Mouse (Mus musculus) hindbrain, embryonic 10.5 days (tissue): Measurements from ENCODE around the gene Irf5. TPM values are rescaled to one million over a fixed set of nuclear protein-coding genes. Genes with fewer than 3 reads are reported as not detected.
"Not testable (repeated sequence)": the region's sequence is repeated elsewhere in the genome, so short reads cannot be mapped to it uniquely, and the experiment has no call there.

Source experiments
- DNase-seq: peaks from one replicate; pipeline ENCODE4 v3.0.0-alpha.2; 2017; ENCODE audit warnings: low spot score
- H3K27ac ChIP-seq: fragments of 300-500 bp; sonication (generic); 2 replicates; pipeline ENCODE4 v1.5.1; 2016; ENCODE audit warnings: mild to moderate bottlenecking, moderate library complexity
- H3K27me3 ChIP-seq: fragments of 300-500 bp; sonication (generic); 2 replicates; pipeline ENCODE4 v1.6.1; 2016; ENCODE audit warnings: mild to moderate bottlenecking; ENCODE audit not compliant: poor library complexity, insufficient read depth, severe bottlenecking
- H3K36me3 ChIP-seq: fragments of 300-500 bp; sonication (generic); 2 replicates; pipeline ENCODE4 v1.6.1; 2016; ENCODE audit warnings: mild to moderate bottlenecking, moderate library complexity
- H3K4me1 ChIP-seq: fragments of 300-500 bp; sonication (generic); replicated peaks from 2 replicates; pipeline ENCODE4 v1.6.1; 2016; ENCODE audit warnings: mild to moderate bottlenecking
- H3K4me3 ChIP-seq: fragments of 300-500 bp; sonication (generic); 2 replicates; pipeline ENCODE4 v1.5.1; 2016; ENCODE audit warnings: mild to moderate bottlenecking, moderate library complexity
- H3K9me3 ChIP-seq: fragments of 300-500 bp; sonication (generic); 2 replicates; pipeline ENCODE4 v1.6.1; 2016; ENCODE audit warnings: mild to moderate bottlenecking, moderate library complexity
- WGBS: fragments of 180-500 bp; shearing (Covaris S2); methylation state at CpG from one replicate; pipeline ENCODE4 v1.1.7; 2016; 5-methylcytosine and 5-hydroxymethylcytosine counted together
- polyA plus RNA-seq: library from polyadenylated mRNA; unstranded; fragments of >200 nt; fragmentation: Nextera tagmentation; extraction: Ambion mirVana; gene quantifications from 2 replicates; pipeline ENCODE4 v1.2.1, GENCODE M21; 2016

Gene Irf5
- polyA plus RNA-seq, 1 experiment from 2014 or later, result 3.1 TPM

DNA sequence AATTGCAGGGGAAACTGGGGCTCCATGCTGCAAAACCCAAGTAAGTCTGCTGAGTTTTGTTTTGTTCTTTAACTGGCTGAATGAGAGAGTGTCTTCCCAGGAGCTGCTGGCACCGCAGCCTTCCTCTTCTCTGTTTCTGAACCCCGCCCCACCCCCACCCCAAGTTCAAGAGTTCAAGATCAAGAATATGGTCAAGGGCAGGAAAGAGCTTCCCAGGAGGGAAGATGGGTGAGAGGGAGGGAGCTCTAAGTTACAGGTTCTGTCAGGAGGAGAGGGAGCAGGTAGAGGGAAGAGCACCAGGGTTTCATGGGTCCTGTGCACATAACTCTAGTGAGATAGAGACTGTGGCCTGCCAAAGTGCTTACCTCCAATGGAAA is 3.0 kb downstream of the Irf5 start:
- H3K4me3 ChIP-seq, result no peak overlapping the region
- WGBS, result 22% methylated on average over 2 of the region's 2 CpGs
- peaks cover 36% of the 10 kb centered on the region for H3K4me1 ChIP-seq
- peaks cover 72% of the 10 kb centered on the region for H3K27me3 ChIP-seq
- H3K27ac ChIP-seq, result no peak overlapping the region
- no peaks in the 10 kb centered on the region for H3K36me3 ChIP-seq
- no peak for DNase-seq
- H3K9me3 ChIP-seq, result peaks cover 4% of the 10 kb centered on the region; the same call in 1 of the 2 replicates

DNA sequence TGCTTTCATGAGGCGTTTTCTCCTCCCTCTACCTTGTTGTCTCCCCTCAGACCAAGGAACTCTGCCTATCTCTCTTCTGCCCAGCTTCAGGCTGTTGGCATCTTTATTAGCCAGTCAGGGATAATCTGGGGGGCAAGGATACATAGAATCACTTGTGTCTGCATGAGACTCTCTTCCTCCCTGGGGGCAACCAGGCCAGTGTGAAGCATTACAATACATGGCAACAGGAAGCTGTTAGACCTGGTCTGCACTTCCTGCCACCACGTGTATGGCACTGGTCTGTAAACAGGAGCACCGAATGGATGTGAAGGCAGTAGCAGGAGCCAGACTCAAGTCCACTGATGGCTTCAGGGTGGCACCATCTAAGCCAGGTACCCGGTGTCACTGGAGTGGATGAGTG is 3.6 kb downstream of the Irf5 start:
- Histone ChIP-seq H3K9me3 (peaks cover 4% of the 10 kb centered on the region; the same call in 1 of the 2 replicates), H3K36me3 (no peaks in the 10 kb centered on the region), H3K4me3 (no peak overlapping the region), H3K27ac (no peak overlapping the region), H3K27me3 (peaks cover 65% of the 10 kb centered on the region), H3K4me1 (peaks cover 36% of the 10 kb centered on the region)
- DNase-seq, result no peak
- 66% methylated on average over 4 of the region's 4 CpGs for WGBS

DNA sequence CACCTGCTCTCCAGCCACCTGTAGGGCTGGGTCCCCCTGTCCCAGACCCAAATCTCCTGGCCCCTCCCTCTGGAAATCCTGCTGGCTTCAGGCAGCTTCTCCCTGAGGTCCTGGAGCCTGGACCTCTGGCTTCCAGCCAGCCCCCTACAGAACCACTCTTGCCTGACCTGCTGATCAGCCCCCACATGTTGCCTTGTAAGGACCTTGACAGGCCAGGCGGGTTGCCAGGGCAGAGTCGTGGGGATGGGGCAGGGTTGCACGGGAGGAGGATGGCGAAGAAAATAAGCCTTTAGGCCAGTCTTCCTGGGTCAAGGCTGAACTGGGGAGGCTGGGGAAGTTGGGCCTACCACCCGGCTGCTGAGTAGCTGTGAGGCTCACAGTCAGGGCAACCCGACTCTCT is 8.9 kb downstream of the Irf5 start:
- Histone ChIP-seq H3K27ac (no peak overlapping the region), H3K9me3 (no peaks in the 10 kb centered on the region), H3K4me1 (peaks cover 3% of the 10 kb centered on the region; the same call in 1 of the 2 replicates), H3K36me3 (peaks cover 27% of the 10 kb centered on the region), H3K27me3 (peaks cover 13% of the 10 kb centered on the region), H3K4me3 (no peak overlapping the region)
- no peak for DNase-seq
- WGBS, result 74% methylated on average over 6 of the region's 6 CpGs

DNA sequence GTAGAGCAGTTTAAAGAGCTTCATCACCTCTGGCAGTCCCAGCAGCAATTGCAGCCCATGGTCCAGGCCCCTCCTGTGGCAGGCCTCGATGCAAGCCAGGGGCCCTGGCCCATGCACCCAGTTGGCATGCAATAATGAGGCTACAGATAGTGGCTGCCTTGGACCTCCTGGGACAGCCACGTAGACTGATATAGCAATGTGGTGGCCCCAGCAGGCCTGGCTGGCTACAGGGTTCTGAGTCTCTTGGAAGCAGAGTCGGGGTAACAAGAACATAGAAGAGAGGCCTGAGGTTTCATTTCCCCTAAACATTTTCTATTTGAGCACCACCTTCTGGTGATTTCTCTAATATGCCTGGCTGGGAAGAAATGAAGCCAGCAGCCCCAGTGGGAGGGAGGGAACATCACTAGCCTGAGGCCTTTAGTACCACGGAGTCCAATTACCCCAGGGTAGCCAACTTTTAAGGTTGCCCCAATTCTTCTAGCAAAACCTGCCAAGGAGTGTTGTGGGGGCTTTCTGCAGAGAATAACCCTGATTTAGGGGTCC is 10.3 kb downstream of the Irf5 start:
- H3K4me3 ChIP-seq, result no peak overlapping the region
- no peaks in the 10 kb centered on the region; the same call in 1 of the 2 replicates for H3K27me3 ChIP-seq
- H3K4me1 ChIP-seq, result peaks cover 3% of the 10 kb centered on the region; the same call in 1 of the 2 replicates
- no peak overlapping the region for H3K27ac ChIP-seq
- WGBS, result 75% methylated on average over 4 of the region's 4 CpGs
- no peaks in the 10 kb centered on the region for H3K9me3 ChIP-seq
- H3K36me3 ChIP-seq, result peaks cover 39% of the 10 kb centered on the region
- DNase-seq, result no peak

DNA sequence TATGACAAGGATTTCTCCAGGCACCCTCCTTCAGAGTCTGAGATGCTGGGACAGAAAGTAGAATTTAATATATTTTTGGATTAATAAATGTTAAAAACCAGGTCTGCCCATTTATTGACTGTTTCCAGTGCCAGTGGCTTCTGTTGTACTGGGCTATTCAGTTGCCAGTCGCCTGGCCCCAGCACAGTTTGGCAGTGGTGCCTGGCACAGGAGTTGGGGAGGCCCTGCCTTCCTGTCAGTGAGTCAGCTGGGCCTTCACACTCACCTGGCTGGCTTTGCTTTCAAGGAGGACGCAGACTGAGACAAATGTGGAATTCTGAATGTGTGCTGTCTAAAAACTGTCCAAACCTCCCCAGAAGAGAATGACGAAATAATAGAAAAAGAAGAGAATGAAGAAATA is 10.8 kb downstream of the Irf5 start:
- Histone ChIP-seq H3K4me1 (peaks cover 3% of the 10 kb centered on the region; the same call in 1 of the 2 replicates), H3K36me3 (peaks cover 44% of the 10 kb centered on the region), H3K27ac (no peak overlapping the region), H3K27me3 (no peaks in the 10 kb centered on the region; the same call in 1 of the 2 replicates), H3K4me3 (no peak overlapping the region), H3K9me3 (no peaks in the 10 kb centered on the region)
- DNase-seq, result no peak
- WGBS, result 84% methylated on average over 3 of the region's 3 CpGs

DNA sequence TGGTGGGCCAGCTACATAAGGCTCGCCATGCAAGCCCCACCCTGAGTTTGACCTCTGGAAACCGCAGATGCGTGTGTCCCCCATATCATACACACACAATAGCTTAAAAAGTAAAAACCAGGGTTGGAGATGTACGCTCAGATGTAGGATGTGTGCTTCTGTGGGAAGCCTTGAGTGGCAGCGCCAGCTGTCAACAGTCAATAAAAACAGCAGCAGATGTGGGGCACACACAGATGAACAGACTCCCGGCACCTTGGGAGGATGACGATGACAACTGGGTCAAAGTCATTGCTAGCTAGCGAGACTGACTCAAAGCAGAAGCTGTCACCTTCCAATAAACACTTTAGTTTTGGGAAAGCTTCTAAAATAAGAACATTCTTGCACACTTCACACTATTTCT is 13.1 kb downstream of the Irf5 start:
- Histone ChIP-seq H3K36me3 (peaks cover 66% of the 10 kb centered on the region), H3K27ac (no peak overlapping the region), H3K4me1 (peaks cover 3% of the 10 kb centered on the region; the same call in 1 of the 2 replicates), H3K4me3 (no peak overlapping the region), H3K9me3 (no peaks in the 10 kb centered on the region), H3K27me3 (no peaks in the 10 kb centered on the region)
- WGBS, result 94% methylated on average over 8 of the region's 8 CpGs
- DNase-seq, result no peak

DNA sequence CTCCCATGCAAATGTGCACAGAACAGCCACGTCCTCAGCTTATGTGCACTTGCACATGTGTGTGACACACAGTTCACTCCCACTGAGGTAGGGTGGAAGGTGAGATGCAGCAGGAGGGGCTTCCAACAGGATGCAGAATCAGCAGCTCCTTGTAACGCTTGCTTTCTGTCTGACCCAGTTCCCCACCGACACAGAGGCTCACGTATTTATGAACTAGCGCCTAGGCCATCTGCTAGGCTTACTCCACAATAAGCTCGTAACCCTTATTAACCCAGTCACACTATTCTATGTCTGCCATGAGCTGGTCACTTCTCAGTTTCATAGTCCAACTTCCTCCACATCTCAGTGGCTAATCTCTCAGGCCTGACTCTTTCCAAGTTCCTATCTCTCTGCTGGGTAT is 13.8 kb downstream of the Irf5 start:
- WGBS, result 84% methylated on average over 6 of the region's 6 CpGs
- Histone ChIP-seq H3K36me3 (peaks cover 74% of the 10 kb centered on the region), H3K4me1 (peaks cover 1% of the 10 kb centered on the region; the same call in 1 of the 2 replicates), H3K9me3 (peaks cover 4% of the 10 kb centered on the region; the same call in 1 of the 2 replicates), H3K4me3 (no peak overlapping the region), H3K27ac (no peak overlapping the region), H3K27me3 (no peaks in the 10 kb centered on the region)
- DNase-seq, result no peak

DNA sequence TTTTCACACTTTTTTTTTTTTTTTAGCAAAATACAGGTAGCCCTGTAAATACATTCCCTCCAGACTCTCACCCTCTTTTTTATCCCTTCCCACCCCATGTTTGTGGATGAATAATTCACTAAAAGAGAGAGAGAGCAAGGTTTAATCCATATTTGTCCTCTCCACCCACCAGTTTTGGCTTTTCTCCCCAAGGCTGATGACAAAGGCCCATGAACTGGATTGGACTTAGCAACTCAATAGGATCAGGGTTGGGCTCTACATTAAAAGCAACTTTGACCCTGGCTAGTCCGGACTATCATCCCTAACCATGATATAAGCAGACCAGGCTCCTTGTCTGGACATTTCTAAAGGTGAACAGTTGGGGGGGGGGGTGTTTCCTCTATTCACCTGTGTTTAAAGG is 14.5 kb downstream of the Irf5 start:
- Histone ChIP-seq H3K36me3 (peaks cover 76% of the 10 kb centered on the region), H3K4me1 (no peaks in the 10 kb centered on the region; the same call in 1 of the 2 replicates), H3K9me3 (peaks cover 10% of the 10 kb centered on the region; the same call in 1 of the 2 replicates), H3K27ac (no peak overlapping the region), H3K27me3 (no peaks in the 10 kb centered on the region), H3K4me3 (no peak overlapping the region)
- 98% methylated on average over 1 of the region's 1 CpGs for WGBS
- no peak for DNase-seq

DNA sequence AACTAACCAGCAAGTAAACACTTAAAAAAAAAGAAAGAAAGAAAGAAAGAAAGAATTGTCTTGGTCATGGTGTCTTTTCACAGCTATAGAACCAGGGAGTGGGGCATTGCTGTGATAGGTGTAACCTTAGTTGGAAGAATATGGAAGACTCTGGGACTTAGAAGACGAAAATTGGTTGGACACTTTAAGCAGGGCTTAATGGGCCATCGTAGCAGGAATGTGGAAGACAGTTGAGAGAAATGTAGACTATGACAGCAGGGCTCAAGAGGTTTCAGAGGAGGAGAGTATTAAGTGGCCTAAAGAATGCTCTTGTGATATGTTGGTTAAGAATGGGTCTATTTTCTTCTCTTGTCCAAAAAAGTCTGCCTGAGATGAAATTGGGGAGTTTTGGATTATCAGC is 19.2 kb downstream of the Irf5 start:
- H3K9me3 ChIP-seq, result peaks cover 11% of the 10 kb centered on the region; the same call in 1 of the 2 replicates
- H3K4me3 ChIP-seq, result no peak overlapping the region
- H3K27ac ChIP-seq, result no peak overlapping the region
- no peaks in the 10 kb centered on the region for H3K4me1 ChIP-seq
- WGBS, result 97% methylated on average over 2 of the region's 2 CpGs
- no peaks in the 10 kb centered on the region for H3K27me3 ChIP-seq
- DNase-seq, result no peak
- peaks cover 96% of the 10 kb centered on the region for H3K36me3 ChIP-seq

DNA sequence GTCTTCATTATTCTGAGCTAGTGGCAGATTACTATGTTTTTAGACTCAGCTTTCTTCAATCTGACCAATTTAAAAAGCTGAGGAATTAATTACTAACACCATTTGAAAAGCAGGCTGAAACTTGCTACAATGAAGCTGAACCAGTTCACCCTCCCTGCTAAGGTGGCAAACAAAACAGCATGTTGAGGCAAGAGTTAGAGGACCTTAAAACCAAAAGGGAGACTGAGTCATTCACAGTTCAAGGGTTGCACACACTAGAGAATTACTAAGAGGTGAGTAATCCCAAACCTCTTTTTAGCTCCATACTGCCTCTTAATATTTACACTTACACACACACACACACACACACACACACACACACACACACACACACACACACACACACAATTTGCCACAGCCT is 21.2 kb downstream of the Irf5 start:
- Histone ChIP-seq H3K27ac (no peak overlapping the region), H3K9me3 (peaks cover 11% of the 10 kb centered on the region; the same call in 1 of the 2 replicates), H3K4me3 (no peak overlapping the region), H3K4me1 (no peaks in the 10 kb centered on the region), H3K36me3 (peaks cover 98% of the 10 kb centered on the region), H3K27me3 (no peaks in the 10 kb centered on the region)
- DNase-seq, result no peak

DNA sequence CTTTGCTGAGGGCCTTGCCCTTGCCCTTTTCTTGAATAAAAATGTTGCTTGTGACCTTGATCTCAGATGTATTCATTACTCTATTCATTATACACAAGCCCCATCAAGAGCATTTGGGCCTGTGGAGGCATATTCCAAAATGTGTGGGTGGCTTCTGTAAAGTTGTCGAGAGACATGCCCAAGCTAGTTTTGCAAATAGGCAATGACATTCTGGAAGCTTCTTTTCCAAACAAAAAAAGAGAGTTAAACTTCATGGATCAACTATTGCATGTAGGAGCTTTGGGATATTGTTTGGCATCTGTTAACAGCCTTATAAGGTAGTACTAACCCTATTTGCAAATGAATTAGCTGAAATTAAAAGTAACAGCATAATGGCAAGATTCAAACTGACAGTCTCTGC is 21.7 kb downstream of the Irf5 start:
- H3K27ac ChIP-seq, result no peak overlapping the region
- no peaks in the 10 kb centered on the region for H3K4me1 ChIP-seq
- H3K4me3 ChIP-seq, result no peak overlapping the region
- peaks cover 98% of the 10 kb centered on the region for H3K36me3 ChIP-seq
- no peaks in the 10 kb centered on the region for H3K27me3 ChIP-seq
- DNase-seq, result no peak
- peaks cover 11% of the 10 kb centered on the region; the same call in 1 of the 2 replicates for H3K9me3 ChIP-seq
- WGBS, result 96% methylated on average over 1 of the region's 1 CpGs

DNA sequence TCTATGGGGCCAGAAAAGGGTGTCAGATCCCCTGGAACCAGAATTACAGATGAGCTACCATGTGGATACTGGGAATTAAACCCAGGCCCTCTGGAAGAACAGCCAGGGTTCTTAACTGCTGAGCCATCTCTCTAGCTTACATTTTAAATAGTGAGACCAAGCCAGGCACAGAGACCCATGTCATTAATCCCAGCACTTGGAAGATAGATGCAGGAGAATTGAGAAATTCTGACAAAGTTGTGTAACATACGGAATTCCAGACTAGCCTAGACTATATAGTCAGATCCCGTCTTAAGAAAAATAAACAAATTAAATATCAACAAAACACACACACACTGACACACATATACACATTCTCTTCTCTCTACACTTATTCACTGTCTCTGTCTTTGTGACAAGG is 26.1 kb downstream of the Irf5 start:
- Histone ChIP-seq H3K27ac (no peak overlapping the region), H3K4me1 (no peaks in the 10 kb centered on the region), H3K4me3 (no peak overlapping the region), H3K36me3 (peaks cover 98% of the 10 kb centered on the region), H3K27me3 (no peaks in the 10 kb centered on the region), H3K9me3 (no peaks in the 10 kb centered on the region)
- WGBS, result 95% methylated on average over 2 of the region's 2 CpGs
- no peak for DNase-seq

DNA sequence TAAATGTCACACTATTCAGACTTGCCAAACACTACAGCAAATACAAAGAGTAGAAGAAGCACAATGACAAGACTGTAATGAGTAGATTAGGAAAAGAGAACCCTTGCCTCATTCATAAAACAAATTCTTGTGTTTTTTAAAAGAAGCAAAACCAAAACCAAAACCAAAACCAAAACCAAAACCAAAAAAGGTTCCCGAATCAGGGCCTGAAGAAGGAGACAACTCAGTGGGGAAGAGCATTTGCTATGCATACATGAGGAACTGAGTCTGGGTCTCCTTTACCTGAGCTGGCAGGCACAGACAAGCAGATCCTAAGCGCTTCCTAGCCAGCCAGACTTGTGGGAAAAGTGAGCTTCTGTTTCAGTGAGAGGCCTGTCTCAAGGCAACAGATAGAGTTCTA is 30.7 kb downstream of the Irf5 start:
- Histone ChIP-seq H3K9me3 (no peaks in the 10 kb centered on the region), H3K4me1 (no peaks in the 10 kb centered on the region), H3K36me3 (peaks cover 100% of the 10 kb centered on the region), H3K4me3 (no peak overlapping the region), H3K27me3 (no peaks in the 10 kb centered on the region), H3K27ac (no peak overlapping the region)
- no peak for DNase-seq
- WGBS, result 93% methylated on average over 2 of the region's 2 CpGs

DNA sequence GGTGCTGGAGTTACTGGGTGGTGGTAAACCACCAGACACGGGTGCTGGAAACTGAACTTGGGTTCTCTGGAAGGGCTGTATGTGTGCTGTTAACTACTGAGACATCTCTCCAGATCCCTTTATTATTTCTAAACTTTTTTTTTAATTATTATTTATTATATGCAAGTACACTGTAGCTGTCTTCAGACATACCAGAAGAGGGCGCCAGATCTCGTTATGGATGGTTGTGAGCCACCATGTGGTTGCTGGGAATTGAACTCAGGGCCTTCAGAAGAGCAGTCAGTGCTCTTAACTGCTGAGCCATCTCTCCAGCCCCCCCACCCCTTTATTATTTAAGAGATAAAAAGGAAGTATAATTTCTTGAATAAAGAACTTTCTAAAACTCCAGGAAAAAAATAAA is 50.0 kb downstream of the Irf5 start:
- H3K9me3 ChIP-seq, H3K27ac ChIP-seq, H3K27me3 ChIP-seq, H3K4me3 ChIP-seq, DNase-seq, H3K4me1 ChIP-seq: not testable (repeated sequence)
- 84% methylated on average over 3 of the region's 3 CpGs for WGBS
- peaks cover 100% of the 10 kb centered on the region for H3K36me3 ChIP-seq
